Mouse (Mus musculus) embryo, embryonic 10 days (tissue): Measurements from ENCODE around the gene Idh3b.

Experiments used
- DNase-seq: peaks from one replicate; pipeline ENCODE4 v3.0.0-alpha.2; 2015; ENCODE audit warnings: low spot score

Gene Idh3b

DNA sequence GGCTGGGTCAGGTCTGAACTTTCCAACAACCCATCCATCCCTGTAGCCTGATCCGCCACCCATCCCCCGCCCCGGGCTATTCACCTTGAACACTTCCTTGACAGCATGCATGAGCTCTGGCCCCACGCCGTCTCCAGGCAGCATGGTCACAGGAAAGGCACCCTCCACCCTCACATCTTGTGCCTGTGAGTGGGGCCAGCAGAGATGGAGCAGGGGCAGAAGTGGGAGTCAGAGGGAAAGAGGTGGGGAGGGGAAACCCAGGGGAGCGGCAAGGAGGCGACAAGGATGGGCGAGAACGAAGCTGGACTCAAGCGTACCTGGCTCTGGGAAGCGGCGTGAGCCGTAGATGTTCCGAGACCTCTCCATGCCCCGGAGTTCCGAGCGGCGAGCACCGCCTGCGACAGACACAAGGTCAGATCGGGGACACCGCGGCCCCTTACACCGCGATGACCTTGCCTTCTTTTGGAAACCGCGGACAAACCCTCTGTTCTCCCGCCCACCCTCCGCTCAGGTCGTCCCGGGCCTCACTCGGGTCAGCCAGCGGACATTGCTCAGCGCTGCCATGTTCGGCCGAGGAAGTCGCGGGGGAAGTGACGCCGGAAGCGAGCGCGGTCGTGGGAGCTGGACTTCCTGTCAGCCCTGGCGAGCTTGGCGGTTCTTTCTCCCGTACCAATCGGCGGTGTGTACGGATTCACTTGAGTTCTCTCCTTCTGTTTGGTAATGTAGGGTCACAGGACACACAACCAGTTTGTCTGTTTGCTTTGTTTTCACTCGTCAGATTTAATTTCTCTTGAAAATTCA is at the start of gene Idh3b:
Gene Idh3b (minus strand): TSS at position 694 of the 801 bp plus-strand sequence.
- DNase-seq, result peak; percentile 97

GRCm38 (mm10) chr2:130329502-130329901 is 45.2 kb upstream of the Idh3b start:
- DNase-seq, result no peak

DNA sequence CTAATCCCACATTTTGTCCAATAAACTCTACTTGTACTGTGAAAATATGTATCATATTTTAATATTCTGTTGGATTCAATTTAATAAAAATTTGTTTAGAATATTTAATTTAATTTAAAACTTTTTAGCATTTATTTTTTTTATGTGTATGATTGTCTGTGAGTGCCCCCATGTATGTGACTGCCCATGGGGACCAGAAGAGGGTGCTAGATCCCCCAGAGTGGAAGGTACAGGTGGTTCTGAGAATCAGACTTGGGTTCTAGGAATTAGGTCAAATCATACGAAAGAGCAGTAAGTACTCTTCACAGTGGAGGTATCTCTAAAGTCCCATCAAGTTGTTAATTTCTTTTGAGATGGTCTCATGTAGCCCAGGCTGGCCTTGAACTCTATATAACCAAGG is 42.7 kb upstream of the Idh3b start:
- DNase-seq, result no peak

GRCm38 (mm10) chr2:130303014-130303413 is 18.7 kb upstream of the Idh3b start:
- no peak for DNase-seq

DNA sequence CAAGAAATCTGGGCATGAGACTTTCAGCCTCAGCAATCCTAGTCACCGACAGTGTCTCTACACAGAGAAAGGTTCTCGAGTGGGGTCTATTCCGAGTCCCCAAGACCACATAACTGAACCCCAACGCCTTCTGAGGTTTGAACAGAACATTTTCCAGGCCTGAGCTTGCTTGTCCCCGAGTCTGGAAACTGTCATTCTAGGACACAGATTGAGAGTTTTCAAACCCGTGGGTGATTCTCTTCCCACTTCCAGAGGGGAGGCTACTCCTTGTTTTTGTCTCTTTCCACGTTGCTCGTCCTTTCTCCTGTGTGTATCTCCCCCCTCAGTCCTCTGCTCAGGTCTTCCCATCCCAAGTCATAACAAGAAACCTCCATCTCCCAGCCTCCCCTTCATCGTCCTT is 13.2 kb upstream of the Idh3b start:
- DNase-seq, result no peak

GRCm38 (mm10) chr2:130296134-130296745 is 11.9 kb upstream of the Idh3b start:
- peak; percentile 46 for DNase-seq

- DNase-seq, result peak; percentile 58
These were observed 11.2 kb upstream of the Idh3b start for GRCm38 (mm10) chr2:130295331-130296133.

DNA sequence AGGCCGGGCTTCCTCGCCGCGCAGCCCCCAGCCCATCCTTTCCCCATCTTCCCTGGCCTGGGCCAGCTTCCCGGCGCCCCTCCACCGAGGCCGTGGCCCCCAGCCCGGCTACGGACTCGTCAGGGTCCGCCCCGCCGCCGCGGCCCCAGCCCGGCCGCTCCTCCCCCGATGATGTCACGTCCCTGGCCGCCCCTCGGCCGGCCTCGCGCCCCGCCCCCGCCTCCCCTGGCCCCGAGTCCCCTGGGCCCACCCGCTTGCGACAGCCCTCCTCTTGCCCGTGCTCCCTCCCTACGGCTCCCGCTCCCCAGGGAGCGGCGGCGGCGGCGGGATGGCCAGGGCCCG is 10.6 kb upstream of the Idh3b start, which contains the start of gene Ebf4:
Gene Ebf4 (plus strand): TSS at position 234 of the 342 bp plus-strand sequence.
- peak; percentile 75 for DNase-seq

GRCm38 (mm10) chr2:130294218-130294935 is 10.0 kb upstream of the Idh3b start:
- peak; percentile 48 for DNase-seq

- DNase-seq, result peak; percentile 63
These were observed 9.1 kb upstream of the Idh3b start for GRCm38 (mm10) chr2:130293486-130293885.

- DNase-seq, result no peak
These were observed 8.7 kb upstream of the Idh3b start for GRCm38 (mm10) chr2:130293009-130293408.

DNA sequence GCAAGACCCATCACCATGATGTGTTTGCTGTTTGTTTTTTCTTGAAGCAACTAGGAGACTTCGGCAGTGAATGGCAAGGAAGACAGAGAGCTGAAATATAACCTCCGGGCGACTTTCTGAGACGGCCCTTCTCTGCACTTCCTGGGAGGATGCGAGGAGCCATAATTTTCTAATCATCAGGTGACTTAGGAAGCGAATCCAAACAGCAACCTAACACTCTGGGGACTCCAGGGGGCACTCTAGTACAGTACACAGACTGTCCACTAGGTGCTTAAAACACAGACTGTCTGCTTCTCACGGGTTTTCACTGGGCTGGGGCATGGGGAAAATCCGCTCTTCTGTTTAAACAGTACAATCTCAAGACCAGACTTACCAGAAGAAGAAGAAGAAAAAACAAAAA is 7.1 kb upstream of the Idh3b start:
- DNase-seq, result peak; percentile 79

- no peak for DNase-seq
These were observed 4.7 kb upstream of the Idh3b start for GRCm38 (mm10) chr2:130289086-130289485.

DNA sequence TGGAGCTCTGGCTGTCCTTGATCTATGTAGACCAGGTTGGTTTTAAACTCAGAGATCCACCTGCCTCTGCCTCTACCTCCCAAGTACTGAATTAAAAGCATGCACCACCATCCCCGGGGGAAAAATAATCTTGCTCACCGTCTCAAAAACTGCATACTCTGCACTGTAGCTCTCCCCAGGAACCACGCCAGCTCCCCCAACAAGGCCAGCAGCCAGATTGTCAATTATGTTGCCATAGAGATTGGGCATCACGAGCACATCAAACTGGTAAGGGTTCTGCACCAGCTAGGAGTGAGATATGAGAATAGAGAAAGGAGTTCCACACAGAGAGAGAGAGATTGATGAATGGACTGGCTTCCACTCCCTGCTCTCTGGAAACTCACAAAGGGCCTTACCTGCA is 3.5 kb downstream of the Idh3b start:
- no peak for DNase-seq

DNA sequence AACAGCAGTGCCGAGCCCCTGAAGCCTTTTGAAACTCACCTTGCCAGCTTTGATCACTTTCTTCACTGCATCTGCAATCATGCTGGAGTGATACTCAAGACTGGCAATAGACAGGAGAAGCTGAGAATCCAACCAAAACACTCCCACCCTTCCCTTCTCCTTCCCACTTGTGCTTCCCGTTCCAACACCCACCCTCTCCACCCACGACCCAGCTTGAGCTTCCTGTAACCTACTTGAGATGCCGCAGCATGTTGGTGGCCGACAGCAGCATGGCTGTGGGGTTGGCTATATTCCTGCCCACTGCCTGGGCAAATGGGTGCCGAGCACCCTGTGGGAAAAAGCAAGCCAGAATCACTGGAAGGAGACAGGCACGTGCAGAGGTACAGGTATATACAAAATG is 4.1 kb downstream of the Idh3b start:
- DNase-seq, result no peak

GRCm38 (mm10) chr2:130279600-130280091 is 4.7 kb downstream of the Idh3b start:
- peak; percentile 18 for DNase-seq

DNA sequence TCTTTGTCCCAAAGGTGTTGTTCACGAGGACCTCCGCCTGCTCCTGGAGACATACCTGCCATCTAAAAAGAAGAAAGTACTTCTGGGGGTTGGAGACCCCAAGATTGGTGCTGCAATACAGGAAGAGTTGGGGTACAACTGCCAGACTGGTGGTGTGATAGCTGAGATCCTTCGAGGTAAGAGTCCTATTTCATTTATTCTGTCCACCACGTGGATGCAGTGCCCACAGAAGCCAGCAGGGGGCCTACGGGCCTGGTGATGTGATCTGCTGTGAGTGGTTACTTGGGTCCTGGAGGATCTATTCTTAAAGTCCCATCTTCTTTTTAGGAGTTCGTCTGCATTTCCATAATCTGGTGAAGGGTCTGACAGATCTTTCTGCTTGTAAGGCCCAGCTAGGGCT is 8.7 kb downstream of the Idh3b start:
- DNase-seq, result peak; percentile 80

- DNase-seq, result peak; percentile 4
These were observed 9.5 kb downstream of the Idh3b start for GRCm38 (mm10) chr2:130274862-130275261.

DNA sequence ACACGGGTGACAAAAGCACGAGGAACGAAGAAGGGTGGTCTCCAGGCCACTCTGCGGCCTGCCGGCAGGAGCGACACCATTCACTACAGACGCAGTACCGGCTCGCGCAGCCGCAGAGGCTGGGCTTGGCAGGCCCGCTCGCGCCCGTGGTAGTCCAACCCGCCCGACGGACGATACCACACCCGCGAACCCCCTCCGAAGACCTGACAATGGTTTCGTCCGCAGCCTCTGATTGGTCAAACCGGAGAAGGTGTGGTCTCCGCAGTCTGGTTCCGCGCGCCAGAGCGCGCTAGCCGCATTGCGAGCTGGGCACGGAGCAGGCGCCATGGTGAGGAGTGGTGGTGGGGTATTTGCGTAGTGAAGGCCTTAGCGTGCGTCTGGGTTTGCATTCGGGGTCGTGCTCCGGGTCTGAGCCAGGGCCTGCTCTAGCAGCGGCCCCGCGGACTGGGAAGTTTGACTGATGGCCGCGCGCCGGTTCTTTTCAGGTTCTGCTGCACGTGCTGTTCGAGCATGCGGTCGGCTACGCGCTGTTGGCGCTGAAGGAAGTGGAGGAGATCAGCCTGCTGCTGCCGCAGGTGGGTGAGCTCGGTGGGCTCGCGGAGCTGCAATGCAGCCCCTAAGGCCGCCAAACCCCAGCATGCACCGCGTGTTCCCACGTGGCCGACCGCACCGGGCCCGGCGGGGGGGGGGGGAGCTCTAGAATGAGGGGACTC is 10.0 kb downstream of the Idh3b start, which contains the start of gene Nop56:
Gene Nop56 (plus strand): TSS at position 282 of the 713 bp plus-strand sequence.
- peak; percentile 98 for DNase-seq

DNA sequence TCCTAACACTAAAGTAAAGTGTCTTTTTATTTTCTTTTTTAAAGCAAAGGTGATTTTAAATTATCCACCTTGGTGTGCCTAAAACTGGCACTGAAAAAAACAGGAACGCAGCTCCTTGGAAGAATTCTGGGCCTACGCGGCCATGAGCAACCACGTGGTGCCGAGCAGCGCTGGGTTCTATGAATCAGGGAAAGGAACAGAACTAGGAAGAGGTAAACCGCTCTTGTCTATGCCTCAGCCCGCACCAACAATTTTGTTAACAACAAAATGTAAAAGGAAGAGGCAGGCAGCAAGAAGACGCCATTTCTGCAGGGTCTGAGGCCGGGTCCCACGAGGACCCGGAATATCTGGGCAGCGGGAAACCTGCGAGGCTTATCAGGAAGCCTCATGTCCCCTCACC is 10.6 kb downstream of the Idh3b start:
- DNase-seq, result peak; percentile 51

- DNase-seq, result no peak
These were observed 16.3 kb downstream of the Idh3b start for GRCm38 (mm10) chr2:130268074-130268473.
